13 mouse cellular contexts compared by ENCODE assay signal in genomic region chr6:134041916-134042315, GRCm38 (mm10). TPM values are rescaled to one million over a fixed set of nuclear protein-coding genes. Genes with fewer than 3 reads are reported as not detected.
DNase-seq lines count a peak whose midpoint lies in the region; ATAC-seq and TF ChIP-seq lines count a peak whose summit lies in the region.
"Had no signal": no experiment of that assay in that cellular context is flagged by ENCODE, and none has a peak within 500 bp of the region (broad histone marks: within the 10 kb centered on the region; RNA-seq: fewer than 3 reads in every experiment).

No protein-coding gene starts in this region.

- H3K36me3 ChIP-seq in hindbrain, embryonic 12.5 days, result no peaks in the 10 kb centered on the region
- H3K36me3 ChIP-seq in hindbrain, embryonic 10.5 days, result peaks cover 5% of the 10 kb centered on the region
- no peaks in the 10 kb centered on the region for H3K36me3 ChIP-seq in midbrain, postnatal 0 days (ENCODE audit: insufficient read depth, low read length)
- H3K36me3 ChIP-seq in midbrain, embryonic 11.5 days (ENCODE audit: control insufficient read depth, insufficient read depth, low read length), result no peaks in the 10 kb centered on the region
- H3K36me3 ChIP-seq: stomach, embryonic 15.5 days had no signal

- no peak overlapping the region for H3K9ac ChIP-seq in hindbrain, embryonic 12.5 days
- no peak overlapping the region for H3K9ac ChIP-seq in midbrain, postnatal 0 days (replicated peaks; ENCODE audit: low read length, poor library complexity, severe bottlenecking)
- H3K9ac ChIP-seq in midbrain, embryonic 11.5 days (ENCODE audit: low read length), result no peak overlapping the region
- H3K9ac ChIP-seq: stomach, embryonic 15.5 days had no signal

- H3K4me1 ChIP-seq in hindbrain, embryonic 12.5 days, result peaks cover 77% of the 10 kb centered on the region
- H3K4me1 ChIP-seq in hindbrain, embryonic 10.5 days (replicated peaks), result peaks cover 89% of the 10 kb centered on the region
- H3K4me1 ChIP-seq in midbrain, postnatal 0 days (ENCODE audit: insufficient read depth, low read length), result 0 out of 2 replicates have a peak, but pooled peaks cover 13% of the 10 kb centered on the region
- H3K4me1 ChIP-seq in midbrain, embryonic 11.5 days (ENCODE audit: control insufficient read depth, insufficient read depth, low read length), result peaks cover 35% of the 10 kb centered on the region

- TF ChIP-seq CTCF in midbrain, postnatal 0 days (IDR thresholded peaks at IDR 0.05), result peak; percentile 17; the same call in 1 of the 2 replicates

- 49% methylated on average over 12 of the region's 12 CpGs for WGBS in hindbrain, embryonic 12.5 days
- 50% methylated on average over 12 of the region's 12 CpGs for WGBS in hindbrain, embryonic 10.5 days
- WGBS in midbrain, postnatal 0 days, result 59% methylated on average over 12 of the region's 12 CpGs
- WGBS in midbrain, embryonic 11.5 days, result 69% methylated on average over 12 of the region's 12 CpGs

- no peak overlapping the region for H3K27ac ChIP-seq in hindbrain, embryonic 12.5 days
- no peak overlapping the region for H3K27ac ChIP-seq in hindbrain, embryonic 10.5 days
- no peak overlapping the region for H3K27ac ChIP-seq in midbrain, postnatal 0 days (ENCODE audit: low read depth, low read length)
- no peak overlapping the region for H3K27ac ChIP-seq in midbrain, embryonic 11.5 days (ENCODE audit: low read depth, low read length)
- H3K27ac ChIP-seq: stomach, embryonic 15.5 days had no signal

- H3K27me3 ChIP-seq in hindbrain, embryonic 12.5 days, result no peaks in the 10 kb centered on the region
- no peaks in the 10 kb centered on the region for H3K27me3 ChIP-seq in hindbrain, embryonic 10.5 days (ENCODE audit: insufficient read depth, poor library complexity, severe bottlenecking)
- H3K27me3 ChIP-seq in midbrain, postnatal 0 days (ENCODE audit: insufficient read depth, low read length), result no peaks in the 10 kb centered on the region
- no peaks in the 10 kb centered on the region for H3K27me3 ChIP-seq in midbrain, embryonic 11.5 days (ENCODE audit: control insufficient read depth, insufficient read depth, low read length)
- H3K27me3 ChIP-seq: stomach, embryonic 15.5 days had no signal

- H3K4me3 ChIP-seq in hindbrain, embryonic 12.5 days, result no peak overlapping the region
- no peak overlapping the region for H3K4me3 ChIP-seq in hindbrain, embryonic 10.5 days
- no peak overlapping the region for H3K4me3 ChIP-seq in midbrain, postnatal 0 days (ENCODE audit: low read depth, low read length)
- no peak overlapping the region for H3K4me3 ChIP-seq in midbrain, embryonic 11.5 days (ENCODE audit: low read depth, low read length)
- H3K4me3 ChIP-seq: stomach, embryonic 15.5 days had no signal

- H3K9me3 ChIP-seq in hindbrain, embryonic 12.5 days (replicated peaks), result no peaks in the 10 kb centered on the region
- H3K9me3 ChIP-seq in hindbrain, embryonic 10.5 days, result no peaks in the 10 kb centered on the region
- no peaks in the 10 kb centered on the region for H3K9me3 ChIP-seq in midbrain, postnatal 0 days (ENCODE audit: low read length)
- no peaks in the 10 kb centered on the region for H3K9me3 ChIP-seq in midbrain, embryonic 11.5 days (ENCODE audit: control insufficient read depth, low read length)
- H3K9me3 ChIP-seq: stomach, embryonic 15.5 days had no signal

- peak; percentile 36 for DNase-seq in embryo, embryonic 10.5 days (ENCODE audit: low spot score)
- no peak for DNase-seq in embryo, embryonic 11 days
- no peak for DNase-seq in hindbrain, embryonic 10.5 days (ENCODE audit: low spot score)
- DNase-seq in midbrain, postnatal 0 days (ENCODE audit: low spot score), result no peak
- no peak for DNase-seq in midbrain, embryonic 11.5 days (ENCODE audit: low spot score, missing footprints)
- no peak for DNase-seq in left cerebral cortex, postnatal 10 days (ENCODE audit: extremely low spot score in 1 of 2, low spot score in 2 of 2)
- no peak for DNase-seq in urinary bladder, postnatal 10 days (ENCODE audit: low spot score)
- DNase-seq: cerebellum, adult 9-11 months; lung, postnatal 4 days; right cerebral cortex, postnatal 4 days had no signal

- H3K4me2 ChIP-seq in hindbrain, embryonic 12.5 days (replicated peaks), result no peak overlapping the region
- H3K4me2 ChIP-seq in midbrain, postnatal 0 days (ENCODE audit: low read depth, low read length, poor library complexity, severe bottlenecking), result no peak overlapping the region
- H3K4me2 ChIP-seq in midbrain, embryonic 11.5 days, result no peak overlapping the region
- H3K4me2 ChIP-seq: stomach, embryonic 15.5 days had no signal

- ATAC-seq in hindbrain, embryonic 12.5 days (ENCODE audit: low FRiP score), result peak; percentile 13; the same call in 1 of the 2 replicates
- ATAC-seq in midbrain, postnatal 0 days (ENCODE audit: low FRiP score), result no peak
- no peak for ATAC-seq in midbrain, embryonic 11.5 days (ENCODE audit: low FRiP score)
- ATAC-seq: activated CD4-positive, CD25-positive, alpha-beta regulatory T cell, adult 4 months had no signal

- intact Hi-C loops in left cerebral cortex, postnatal 10 days (cut with DNase I), result no loop called here

RNA-seq across cellular contexts. Expression of gene Etv6, which starts 6.4 kb away (rescaled TPM):
- 11.7 and 13.1 TPM in 2 replicates for polyA plus RNA-seq in hindbrain, embryonic 12.5 days (2016; fragmentation: Nextera tagmentation; extraction: Ambion mirVana)
- 12.1 and 14.6 TPM in 2 replicates for polyA plus RNA-seq in hindbrain, embryonic 10.5 days (2016; fragmentation: Nextera tagmentation; extraction: Ambion mirVana)
- 7.2 and 9.3 TPM in 2 replicates for total RNA-seq in midbrain, postnatal 0 days (2014; rRNA removed)
- 2.0 and 2.9 TPM in 2 replicates for polyA plus RNA-seq in midbrain, postnatal 0 days (2015; fragmentation: Nextera tagmentation; extraction: Ambion mirVana)
- polyA plus RNA-seq in midbrain, embryonic 11.5 days (2014; fragmentation: Nextera tagmentation; extraction: Ambion mirVana), result 14.0 and 15.1 TPM in 2 replicates
- total RNA-seq in left cerebral cortex, postnatal 10 days (2021), result 10 to 100 TPM; 21.1 to 21.3 TPM
